Mouse (Mus musculus): ENCODE results near the gene Rhobtb3. TPM values are rescaled to one million over a fixed set of nuclear protein-coding genes. Genes with fewer than 3 reads are reported as not detected.

Gene Rhobtb3
- 14.3 TPM for polyA plus RNA-seq (2014; fragmentation: Illumina TruSeq; extraction: RNeasy Lipid Tissue Mini Kit (QIAGEN cat#74804); ENCODE audit: low read depth, low replicate concordance)

DNA sequence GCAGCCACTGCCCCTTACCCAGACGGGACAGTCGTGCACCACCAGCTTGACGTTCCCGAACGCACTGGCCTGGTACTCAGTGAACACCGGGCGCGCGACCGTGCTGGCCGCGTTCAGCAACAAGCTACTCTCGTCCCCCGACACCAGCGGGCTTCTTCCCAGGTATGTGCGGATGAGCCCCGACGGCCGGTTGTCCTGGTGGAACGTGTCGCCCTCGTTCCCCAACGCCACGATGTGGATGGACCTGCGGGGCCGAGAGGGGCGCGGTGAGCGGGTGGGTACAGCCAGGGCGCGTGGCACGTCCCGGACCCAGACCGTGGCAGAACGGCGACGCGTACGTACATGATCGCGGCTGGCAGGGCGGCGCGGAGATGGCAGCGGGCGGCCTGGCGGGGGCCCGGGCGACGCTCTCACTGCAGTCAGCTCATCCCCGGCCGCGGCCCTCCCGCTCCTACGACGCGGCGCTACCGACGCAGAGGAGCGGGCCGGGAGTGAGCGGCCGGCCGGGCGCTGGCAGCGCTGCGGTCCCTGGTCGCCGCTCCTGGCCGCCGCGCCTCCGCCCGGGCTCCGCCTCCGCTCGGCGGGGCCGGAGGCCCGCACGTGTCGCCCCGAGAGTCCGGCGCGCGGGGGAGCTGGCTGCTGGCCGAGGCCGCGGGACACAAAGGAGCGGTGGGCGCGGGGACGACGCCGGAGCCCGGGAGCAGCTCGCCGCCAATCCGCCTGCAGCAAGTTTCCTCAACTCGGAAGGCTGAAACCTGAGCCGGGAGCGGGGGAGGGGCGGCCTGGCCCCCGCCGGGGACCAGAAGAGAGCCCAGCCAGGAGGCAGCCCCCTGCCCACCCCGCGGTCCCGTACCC is at the start of gene Rhobtb3:
Gene Rhobtb3, minus strand, starts transcription at position 737 of the 855 bp plus-strand sequence.

DNA sequence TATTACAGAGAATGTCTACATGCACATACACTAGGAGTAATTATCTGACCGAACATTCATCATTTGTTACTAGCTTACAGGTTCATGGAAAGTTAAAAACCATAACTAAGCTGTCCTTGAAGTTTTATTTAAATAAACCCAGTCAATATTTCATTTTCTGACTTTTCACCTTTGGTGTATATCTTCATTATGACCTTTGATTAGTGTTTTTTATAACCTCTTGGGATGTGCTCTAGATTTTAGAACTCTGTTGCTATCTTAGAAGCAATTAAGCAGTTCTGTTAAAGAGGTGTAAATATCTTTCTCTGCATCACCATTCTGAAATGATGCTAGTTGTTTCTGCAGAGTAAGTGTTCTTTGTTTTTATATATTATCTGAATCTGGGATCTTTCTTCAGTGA is 23.1 kb upstream of the Rhobtb3 start, which contains the start of gene Spata9:
Gene Spata9, plus strand, starts transcription at position 301 of the 400 bp plus-strand sequence.

DNA sequence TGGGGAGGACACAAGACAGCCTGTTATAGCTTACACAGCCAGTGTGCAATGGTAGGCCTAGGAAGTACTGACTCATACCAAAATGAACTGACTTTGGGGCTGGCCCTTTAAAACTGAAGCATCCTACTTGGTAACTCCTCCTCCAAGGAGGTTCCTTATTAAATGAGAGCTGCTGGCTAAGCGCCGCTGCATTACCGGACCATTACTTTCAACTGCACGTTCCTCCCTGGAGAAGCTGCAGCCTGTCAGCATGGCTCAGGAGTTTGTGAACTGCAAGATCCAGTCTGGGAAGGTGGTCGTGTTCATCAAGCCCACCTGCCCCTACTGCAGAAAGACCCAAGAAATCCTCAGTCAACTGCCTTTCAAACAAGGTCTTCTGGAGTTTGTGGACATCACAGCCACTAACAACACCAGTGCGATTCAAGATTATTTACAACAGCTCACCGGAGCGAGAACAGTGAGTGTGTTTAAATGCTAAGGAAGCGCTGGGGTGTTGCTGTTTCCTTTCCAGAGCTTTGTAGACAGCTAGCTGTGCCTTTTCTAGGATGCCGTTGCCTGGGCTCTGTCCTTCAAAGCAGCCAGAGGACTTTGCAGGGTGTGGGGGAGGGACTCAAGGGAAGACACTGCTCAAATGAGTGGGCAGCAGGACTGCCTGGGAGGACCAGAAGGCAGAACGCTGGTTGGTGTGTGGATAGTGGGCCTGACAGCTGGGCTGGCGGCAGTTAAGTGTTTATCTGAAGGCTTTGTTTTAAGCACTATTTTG is 103.8 kb downstream of the Rhobtb3 start, which contains the start of gene Glrx:
Gene Glrx, plus strand, starts transcription at position 150 of the 763 bp plus-strand sequence.

Other genes with a start within 250 kb of the Rhobtb3 start
- 23.3 TPM for gene Ell2, start 237.2 kb downstream of the Rhobtb3 start, polyA plus RNA-seq (2014; fragmentation: Illumina TruSeq; extraction: RNeasy Lipid Tissue Mini Kit (QIAGEN cat#74804); ENCODE audit: low read depth, low replicate concordance)
- gene Glrx, start 104.1 kb downstream of the Rhobtb3 start, polyA plus RNA-seq (2014; fragmentation: Illumina TruSeq; extraction: RNeasy Lipid Tissue Mini Kit (QIAGEN cat#74804); ENCODE audit: low read depth, low replicate concordance) = 50.5 TPM
- 3.7 TPM for gene Spata9, start 23.2 kb upstream of the Rhobtb3 start, polyA plus RNA-seq (2014; fragmentation: Illumina TruSeq; extraction: RNeasy Lipid Tissue Mini Kit (QIAGEN cat#74804); ENCODE audit: low read depth, low replicate concordance)
- gene Rfesd, start 74.8 kb upstream of the Rhobtb3 start, polyA plus RNA-seq (2014; fragmentation: Illumina TruSeq; extraction: RNeasy Lipid Tissue Mini Kit (QIAGEN cat#74804); ENCODE audit: low read depth, low replicate concordance) = 25.0 TPM
- 0.14 TPM for gene Gpr150, start 113.1 kb upstream of the Rhobtb3 start, polyA plus RNA-seq (2014; fragmentation: Illumina TruSeq; extraction: RNeasy Lipid Tissue Mini Kit (QIAGEN cat#74804); ENCODE audit: low read depth, low replicate concordance)
- 13.6 TPM for gene Arsk, start 154.7 kb upstream of the Rhobtb3 start, polyA plus RNA-seq (2014; fragmentation: Illumina TruSeq; extraction: RNeasy Lipid Tissue Mini Kit (QIAGEN cat#74804); ENCODE audit: low read depth, low replicate concordance)
- 9.6 TPM for gene Ttc37, start 154.8 kb upstream of the Rhobtb3 start, polyA plus RNA-seq (2014; fragmentation: Illumina TruSeq; extraction: RNeasy Lipid Tissue Mini Kit (QIAGEN cat#74804); ENCODE audit: low read depth, low replicate concordance)